Mouse (Mus musculus): ENCODE measurements around the gene Btn1a1. TPM values are rescaled to one million over a fixed set of nuclear protein-coding genes. Genes with fewer than 3 reads are reported as not detected.

Btn1a1 gene
- polyA plus RNA-seq, 1 experiment: not detected

GRCm38 (mm10) chr13:23502031-23502567, 36.4 kb upstream of the Btn1a1 start:
- Histone ChIP-seq H3K4me1 (ENCODE audit: control insufficient read depth, insufficient read depth, low read length) (no peaks in the 10 kb centered on the region), H3K4me3 (replicated peaks; ENCODE audit: extremely low read depth, low read depth, low read length) (no peak overlapping the region)
- 57% methylated on average over 9 of the region's 9 CpGs for WGBS
- no peak for DNase-seq
- TF ChIP-seq CTCF (IDR thresholded peaks at IDR 0.05; ENCODE audit: insufficient read depth, low read length) (no peak), POLR2A (IDR thresholded peaks at IDR 0.05; ENCODE audit: borderline replicate concordance, extremely low read depth, low read depth, low read length) (no peak)

GRCm38 (mm10) chr13:23501511-23501910, 35.8 kb upstream of the Btn1a1 start:
- no peak overlapping the region for H3K4me3 ChIP-seq (replicated peaks; ENCODE audit: extremely low read depth, low read depth, low read length)
- no peaks in the 10 kb centered on the region for H3K4me1 ChIP-seq (ENCODE audit: control insufficient read depth, insufficient read depth, low read length)
- no peak for TF ChIP-seq POLR2A (IDR thresholded peaks at IDR 0.05; ENCODE audit: borderline replicate concordance, extremely low read depth, low read depth, low read length)
- no peak for TF ChIP-seq CTCF (IDR thresholded peaks at IDR 0.05; ENCODE audit: insufficient read depth, low read length)
- DNase-seq: no peak
- 48% methylated on average over 5 of the region's 5 CpGs for WGBS

GRCm38 (mm10) chr13:23500424-23501200, 34.9 kb upstream of the Btn1a1 start:
- DNase-seq: no peak
- Histone ChIP-seq H3K4me3 (replicated peaks; ENCODE audit: extremely low read depth, low read depth, low read length) (no peak overlapping the region), H3K4me1 (ENCODE audit: control insufficient read depth, insufficient read depth, low read length) (no peaks in the 10 kb centered on the region)
- 21% methylated on average over 17 of the region's 17 CpGs for WGBS
- TF ChIP-seq CTCF (IDR thresholded peaks at IDR 0.05; ENCODE audit: insufficient read depth, low read length) (no peak), POLR2A (IDR thresholded peaks at IDR 0.05; ENCODE audit: borderline replicate concordance, extremely low read depth, low read depth, low read length) (no peak)

GRCm38 (mm10) chr13:23499943-23500342, 34.2 kb upstream of the Btn1a1 start:
- no peak overlapping the region for H3K4me3 ChIP-seq (replicated peaks; ENCODE audit: extremely low read depth, low read depth, low read length)
- H3K4me1 ChIP-seq (ENCODE audit: control insufficient read depth, insufficient read depth, low read length): no peaks in the 10 kb centered on the region
- TF ChIP-seq POLR2A (IDR thresholded peaks at IDR 0.05; ENCODE audit: borderline replicate concordance, extremely low read depth, low read depth, low read length) (no peak), CTCF (IDR thresholded peaks at IDR 0.05; ENCODE audit: insufficient read depth, low read length) (no peak)
- DNase-seq: no peak
- 63% methylated on average over 7 of the region's 7 CpGs for WGBS

- WGBS: 36% methylated on average over 10 of the region's 10 CpGs
- TF ChIP-seq POLR2A (IDR thresholded peaks at IDR 0.05; ENCODE audit: borderline replicate concordance, extremely low read depth, low read depth, low read length): no peak
- no peak for TF ChIP-seq CTCF (IDR thresholded peaks at IDR 0.05; ENCODE audit: insufficient read depth, low read length)
- Histone ChIP-seq H3K4me3 (replicated peaks; ENCODE audit: extremely low read depth, low read depth, low read length) (no peak overlapping the region), H3K4me1 (ENCODE audit: control insufficient read depth, insufficient read depth, low read length) (no peaks in the 10 kb centered on the region)
- DNase-seq: no peak
Observed at GRCm38 (mm10) chr13:23498653-23499052, 33.0 kb upstream of the Btn1a1 start.

- WGBS: 48% methylated on average over 19 of the region's 19 CpGs
- DNase-seq: no peak
- no peaks in the 10 kb centered on the region for H3K4me1 ChIP-seq (ENCODE audit: control insufficient read depth, insufficient read depth, low read length)
- TF ChIP-seq POLR2A (IDR thresholded peaks at IDR 0.05; ENCODE audit: borderline replicate concordance, extremely low read depth, low read depth, low read length) (no peak), CTCF (IDR thresholded peaks at IDR 0.05; ENCODE audit: insufficient read depth, low read length) (no peak)
- H3K4me3 ChIP-seq (replicated peaks; ENCODE audit: extremely low read depth, low read depth, low read length): no peak overlapping the region
Observed at GRCm38 (mm10) chr13:23497656-23498321, 32.1 kb upstream of the Btn1a1 start.

DNA sequence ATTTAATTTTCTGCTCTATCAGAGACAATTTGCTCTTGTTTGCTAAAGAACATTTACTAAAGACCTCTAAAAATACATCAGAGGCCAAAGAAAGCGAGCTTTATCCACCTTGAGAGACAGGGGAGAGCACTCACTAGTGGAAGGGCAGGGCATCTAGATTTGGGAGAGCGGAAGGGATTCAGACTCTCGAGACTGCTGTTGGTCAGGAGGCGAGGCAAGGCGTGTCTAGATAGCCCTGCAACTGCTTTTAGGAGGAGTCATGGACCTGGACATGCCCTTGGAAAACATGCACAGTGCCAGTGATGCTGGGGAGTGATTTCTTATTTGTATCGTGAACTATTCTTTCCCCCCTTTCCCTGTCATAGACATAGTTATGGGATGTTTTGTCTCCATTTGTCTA, 29.8 kb upstream of the Btn1a1 start:
- Histone ChIP-seq H3K4me3 (replicated peaks; ENCODE audit: extremely low read depth, low read depth, low read length) (no peak overlapping the region), H3K4me1 (ENCODE audit: control insufficient read depth, insufficient read depth, low read length) (no peaks in the 10 kb centered on the region)
- DNase-seq: no peak
- 90% methylated on average over 6 of the region's 6 CpGs for WGBS
- no peak for TF ChIP-seq POLR2A (IDR thresholded peaks at IDR 0.05; ENCODE audit: borderline replicate concordance, extremely low read depth, low read depth, low read length)
- TF ChIP-seq CTCF (IDR thresholded peaks at IDR 0.05; ENCODE audit: insufficient read depth, low read length): no peak

- H3K4me1 ChIP-seq (ENCODE audit: control insufficient read depth, insufficient read depth, low read length): peaks cover 2% of the 10 kb centered on the region; the same call in 1 of the 2 replicates
- WGBS: 22% methylated on average over 14 of the region's 14 CpGs
- no peak for DNase-seq
- no peak overlapping the region for H3K4me3 ChIP-seq (replicated peaks; ENCODE audit: extremely low read depth, low read depth, low read length)
- no peak for TF ChIP-seq CTCF (IDR thresholded peaks at IDR 0.05; ENCODE audit: insufficient read depth, low read length)
- TF ChIP-seq POLR2A (IDR thresholded peaks at IDR 0.05; ENCODE audit: borderline replicate concordance, extremely low read depth, low read depth, low read length): no peak
Observed at GRCm38 (mm10) chr13:23491990-23492389, 26.3 kb upstream of the Btn1a1 start.

DNA sequence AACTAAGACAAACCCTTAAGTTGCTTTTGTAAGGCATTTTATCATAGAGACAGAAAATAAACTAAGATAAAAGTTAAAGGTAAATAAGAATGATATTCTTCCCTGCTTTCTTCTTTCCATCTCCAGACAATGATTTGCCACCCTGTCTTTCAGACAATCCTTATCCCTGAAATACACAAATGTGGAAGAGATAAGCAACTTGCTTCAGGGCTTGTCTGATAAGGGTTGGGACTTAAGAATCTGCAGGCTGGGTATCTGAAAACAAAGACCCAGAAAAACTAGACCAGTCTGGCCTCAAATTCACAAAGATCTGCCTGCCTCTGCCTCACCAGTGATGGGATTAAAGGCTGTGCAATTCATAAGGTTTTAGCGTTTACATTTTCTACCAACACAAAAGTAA, 25.6 kb upstream of the Btn1a1 start:
- H3K4me1 ChIP-seq (ENCODE audit: control insufficient read depth, insufficient read depth, low read length): peaks cover 2% of the 10 kb centered on the region; the same call in 1 of the 2 replicates
- no peak for DNase-seq
- H3K4me3 ChIP-seq (replicated peaks; ENCODE audit: extremely low read depth, low read depth, low read length): no peak overlapping the region
- TF ChIP-seq POLR2A (IDR thresholded peaks at IDR 0.05; ENCODE audit: borderline replicate concordance, extremely low read depth, low read depth, low read length): no peak
- TF ChIP-seq CTCF (IDR thresholded peaks at IDR 0.05; ENCODE audit: insufficient read depth, low read length): no peak
- WGBS: 38% methylated on average over 1 of the region's 1 CpGs
